Mouse (Mus musculus) layer of hippocampus, adult 9-10 months (tissue): ENCODE measurements around the gene Myo9b.
A peak's percentile ranks its signal among the peaks of the same experiment; 100 is the strongest.

Source experiments
- DNase-seq: peaks from one replicate; pipeline ENCODE4 v3.0.0; 2022; ENCODE audit warnings: low spot score

The Myo9b gene

GRCm38 (mm10) chr8:71367529-71368176 is 95.1 kb downstream of the Myo9b start:
- no peak for DNase-seq

- no peak for DNase-seq
Measured at GRCm38 (mm10) chr8:71368366-71368765, 95.9 kb downstream of the Myo9b start.

- no peak for DNase-seq
Measured at GRCm38 (mm10) chr8:71369040-71369718, 96.7 kb downstream of the Myo9b start.

GRCm38 (mm10) chr8:71370711-71371235 is 98.3 kb downstream of the Myo9b start:
- no peak for DNase-seq

GRCm38 (mm10) chr8:71371236-71371848 is 98.8 kb downstream of the Myo9b start, which contains the start of gene Ocel1:
TSS of gene Ocel1 (plus strand) at chr8:71371298.
- peak; percentile 89 for DNase-seq

GRCm38 (mm10) chr8:71372427-71372826 is 99.9 kb downstream of the Myo9b start:
- DNase-seq: no peak

- no peak for DNase-seq
Measured at GRCm38 (mm10) chr8:71373000-71373399, 100.5 kb downstream of the Myo9b start.

GRCm38 (mm10) chr8:71374616-71375206 is 102.2 kb downstream of the Myo9b start:
- DNase-seq: no peak

GRCm38 (mm10) chr8:71375581-71376422 is 103.3 kb downstream of the Myo9b start:
- no peak for DNase-seq

GRCm38 (mm10) chr8:71376423-71377030 is 104.0 kb downstream of the Myo9b start:
- DNase-seq: no peak

GRCm38 (mm10) chr8:71379008-71379407 is 106.5 kb downstream of the Myo9b start:
- no peak for DNase-seq

GRCm38 (mm10) chr8:71379512-71380075 is 107.1 kb downstream of the Myo9b start:
- DNase-seq: no peak

- DNase-seq: no peak
Measured at GRCm38 (mm10) chr8:71380178-71381171, 108.0 kb downstream of the Myo9b start.

GRCm38 (mm10) chr8:71381421-71381970 is 109.0 kb downstream of the Myo9b start, which contains the start of gene Nr2f6:
TSS of gene Nr2f6 (minus strand) at chr8:71381960.
- no peak for DNase-seq

GRCm38 (mm10) chr8:71381971-71382961 is 109.8 kb downstream of the Myo9b start:
- DNase-seq: no peak

- no peak for DNase-seq
Measured at GRCm38 (mm10) chr8:71383396-71383795, 110.9 kb downstream of the Myo9b start.

- DNase-seq: no peak
Measured at GRCm38 (mm10) chr8:71383860-71384259, 111.3 kb downstream of the Myo9b start.
